Mouse (Mus musculus) G1E (cell line): Measurements from ENCODE around the gene Myh9.

Experiments
- CTCF ChIP-seq: IDR thresholded peaks from 2 replicates; pipeline ENCODE4 v1.5.1; 2012; ENCODE audit warnings: low read depth, low read length, inconsistent platforms, mixed read lengths
- GATA1 ChIP-seq: IDR thresholded peaks from 2 replicates; pipeline ENCODE4 v1.6.1; 2012; ENCODE audit warnings: borderline replicate concordance, low read length, inconsistent platforms, mixed read lengths
- GATA2 ChIP-seq: IDR thresholded peaks from 2 replicates; pipeline ENCODE4 v1.6.1; 2012; ENCODE audit warnings: low read depth, low read length, inconsistent platforms, borderline replicate concordance
- POLR2AphosphoS5 ChIP-seq: IDR thresholded peaks from 2 replicates; pipeline ENCODE4 v1.6.1; 2012; ENCODE audit warnings: low read depth, low read length, inconsistent platforms; ENCODE audit not compliant: insufficient replicate concordance

- no peak for TF ChIP-seq CTCF
- TF ChIP-seq GATA1 = no peak
- no peak for TF ChIP-seq POLR2AphosphoS5
- no peak for TF ChIP-seq GATA2
Measured at GRCm38 (mm10) chr15:77807264-77807585, 34.8 kb downstream of the Myh9 start.
